8 mouse cellular contexts compared by ENCODE assay signal in the genomic region with DNA sequence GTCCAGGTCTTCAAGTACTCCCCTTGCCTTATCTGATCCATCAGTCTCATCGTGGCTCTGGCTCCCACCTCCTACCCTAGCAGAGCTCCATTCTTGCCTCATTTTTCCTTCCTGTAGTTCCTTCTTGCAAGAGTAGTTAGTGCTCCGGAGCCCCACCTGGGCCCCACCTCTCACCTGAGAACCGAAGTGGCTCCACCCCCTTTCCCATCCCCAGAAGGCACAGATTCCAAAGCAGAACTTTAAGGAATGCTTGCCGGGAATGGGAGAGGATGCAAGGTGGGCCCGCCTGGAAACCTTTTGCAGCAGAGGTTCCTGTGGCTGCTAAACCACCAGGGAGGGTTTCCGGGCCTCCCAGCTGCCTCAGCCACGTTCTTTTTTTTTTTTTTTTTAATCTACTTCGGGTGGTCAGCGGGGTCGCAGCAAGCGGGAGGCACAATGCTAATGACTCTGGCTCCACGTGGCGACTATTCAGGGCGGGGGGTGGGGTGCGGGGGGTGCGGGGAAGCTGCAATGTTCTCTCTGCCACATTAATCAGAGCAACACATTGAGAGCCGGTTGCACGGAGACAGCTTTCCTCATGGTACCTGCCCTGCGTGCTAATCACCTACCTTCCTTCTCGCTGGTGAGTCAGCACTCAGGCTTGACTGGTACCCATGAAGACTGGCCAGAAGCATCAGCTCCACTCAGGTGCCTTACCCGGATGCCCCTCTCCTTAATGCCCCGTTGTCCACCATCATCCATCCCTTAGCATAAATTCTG. TPM values are rescaled to one million over a fixed set of nuclear protein-coding genes. Genes with fewer than 3 reads are reported as not detected.
DNase-seq lines count a peak whose midpoint lies in the region; ATAC-seq and TF ChIP-seq lines count a peak whose summit lies in the region.
"Had no signal": no experiment of that assay in that cellular context is flagged by ENCODE, and none has a peak within 500 bp of the region (broad histone marks: within the 10 kb centered on the region; RNA-seq: fewer than 3 reads in every experiment).

No protein-coding gene starts in this region.

- no peaks in the 10 kb centered on the region for H3K36me3 ChIP-seq in lung, embryonic 14.5 days (ENCODE audit: insufficient read depth)
- no peaks in the 10 kb centered on the region for H3K36me3 ChIP-seq in forebrain, embryonic 10.5 days (replicated peaks)
- H3K36me3 ChIP-seq in limb, embryonic 10.5 days = no peaks in the 10 kb centered on the region
- H3K36me3 ChIP-seq in stomach, embryonic 15.5 days = no peaks in the 10 kb centered on the region
- H3K36me3 ChIP-seq: liver, embryonic 15.5 days had no signal

- 6% methylated on average over 22 of the region's 22 CpGs for WGBS in lung, embryonic 14.5 days
- WGBS in forebrain, embryonic 10.5 days = 8% methylated on average over 22 of the region's 22 CpGs
- WGBS in limb, embryonic 10.5 days = 6% methylated on average over 22 of the region's 22 CpGs
- WGBS in stomach, embryonic 15.5 days = 4% methylated on average over 22 of the region's 22 CpGs

- 0 out of 2 replicates have a peak, but pooled peaks have one; percentile 21 for ATAC-seq in lung, embryonic 14.5 days (ENCODE audit: insufficient read depth)
- ATAC-seq in stomach, embryonic 15.5 days (ENCODE audit: insufficient read depth, low FRiP score, low read depth) = no peak

- H3K4me1 ChIP-seq in lung, embryonic 14.5 days (ENCODE audit: insufficient read depth) = peaks cover 18% of the 10 kb centered on the region
- peaks cover 52% of the 10 kb centered on the region for H3K4me1 ChIP-seq in forebrain, embryonic 10.5 days
- peaks cover 55% of the 10 kb centered on the region for H3K4me1 ChIP-seq in limb, embryonic 10.5 days
- peaks cover 24% of the 10 kb centered on the region for H3K4me1 ChIP-seq in stomach, embryonic 15.5 days

- no peak overlapping the region; the same call in 1 of the 2 replicates for H3K4me3 ChIP-seq in lung, embryonic 14.5 days (ENCODE audit: low read depth, low read length)
- peak overlapping the region; percentile 18; the same call in 1 of the 2 replicates for H3K4me3 ChIP-seq in forebrain, embryonic 10.5 days
- H3K4me3 ChIP-seq in limb, embryonic 10.5 days = peak overlapping the region; percentile 34
- no peak overlapping the region for H3K4me3 ChIP-seq in stomach, embryonic 15.5 days (replicated peaks)
- H3K4me3 ChIP-seq: liver, embryonic 15.5 days had no signal

- peak; percentile 40 for DNase-seq in lung, embryonic 14.5 days
- no peak for DNase-seq in lung, postnatal 25 days (ENCODE audit: low spot score)
- no peak for DNase-seq in forebrain, embryonic 10.5 days (ENCODE audit: extremely low spot score, low spot score)
- DNase-seq in limb, embryonic 10.5 days (ENCODE audit: low spot score) = peak; percentile 53
- no peak for DNase-seq in thymus, postnatal 25 days
- DNase-seq in right cerebral cortex, postnatal 36 days (ENCODE audit: low spot score in 2 of 2) = no peak

- H3K27me3 ChIP-seq in lung, embryonic 14.5 days (ENCODE audit: insufficient read depth, low read length) = no peaks in the 10 kb centered on the region
- peaks cover 63% of the 10 kb centered on the region for H3K27me3 ChIP-seq in forebrain, embryonic 10.5 days (ENCODE audit: poor library complexity, severe bottlenecking)
- H3K27me3 ChIP-seq in limb, embryonic 10.5 days (ENCODE audit: low read depth, poor library complexity, severe bottlenecking) = peaks cover 69% of the 10 kb centered on the region
- no peaks in the 10 kb centered on the region for H3K27me3 ChIP-seq in stomach, embryonic 15.5 days (replicated peaks)

- no peaks in the 10 kb centered on the region for H3K9me3 ChIP-seq in lung, embryonic 14.5 days (ENCODE audit: low read depth, low read length)
- H3K9me3 ChIP-seq in forebrain, embryonic 10.5 days = no peaks in the 10 kb centered on the region
- H3K9me3 ChIP-seq in limb, embryonic 10.5 days (replicated peaks) = no peaks in the 10 kb centered on the region
- no peaks in the 10 kb centered on the region for H3K9me3 ChIP-seq in stomach, embryonic 15.5 days
- H3K9me3 ChIP-seq: liver, embryonic 15.5 days had no signal

- H3K9ac ChIP-seq in lung, embryonic 14.5 days = peak overlapping the region; percentile 9; the same call in 1 of the 2 replicates
- no peak overlapping the region for H3K9ac ChIP-seq in stomach, embryonic 15.5 days
- H3K9ac ChIP-seq: liver, embryonic 15.5 days had no signal

- peak overlapping the region; percentile 46; the same call in 1 of the 2 replicates for H3K4me2 ChIP-seq in lung, embryonic 14.5 days
- peak overlapping the region; percentile 23; the same call in 1 of the 2 replicates for H3K4me2 ChIP-seq in stomach, embryonic 15.5 days
- H3K4me2 ChIP-seq: liver, embryonic 15.5 days had no signal

- 0 out of 2 replicates have a peak overlapping the region, but pooled peaks have one; percentile 1 for H3K27ac ChIP-seq in lung, embryonic 14.5 days (ENCODE audit: low read depth)
- peak overlapping the region; percentile 73 for H3K27ac ChIP-seq in forebrain, embryonic 10.5 days
- H3K27ac ChIP-seq in limb, embryonic 10.5 days = peak overlapping the region; percentile 63
- H3K27ac ChIP-seq in stomach, embryonic 15.5 days = peak overlapping the region; percentile 44
- H3K27ac ChIP-seq: liver, embryonic 15.5 days had no signal

- TF ChIP-seq CTCF in lung, embryonic 14.5 days (IDR thresholded peaks at IDR 0.05; ENCODE audit: low read depth) = no peak

RNA-seq across cellular contexts. Expression of a gene that starts 27.9 kb away (rescaled TPM):
- polyA plus RNA-seq in lung, embryonic 14.5 days (2014; fragmentation: Nextera tagmentation; extraction: Ambion mirVana) = 44.6 and 44.8 TPM in 2 replicates
- polyA plus RNA-seq in forebrain, embryonic 10.5 days (2016; fragmentation: Nextera tagmentation; extraction: Ambion mirVana) = 20.5 and 22.6 TPM in 2 replicates
- 11.9 and 22.6 TPM in 2 replicates for polyA plus RNA-seq in limb, embryonic 10.5 days (2016; fragmentation: Nextera tagmentation; extraction: Ambion mirVana)
- 28.4 and 29.3 TPM in 2 replicates for polyA plus RNA-seq in stomach, embryonic 15.5 days (2015; fragmentation: Nextera tagmentation; extraction: Ambion mirVana)

RNA-seq across cellular contexts. Expression of a gene that starts 34.3 kb away (rescaled TPM):
- 22.4 and 24.3 TPM in 2 replicates for polyA plus RNA-seq in lung, embryonic 14.5 days (2014; fragmentation: Nextera tagmentation; extraction: Ambion mirVana)
- polyA plus RNA-seq in forebrain, embryonic 10.5 days (2016; fragmentation: Nextera tagmentation; extraction: Ambion mirVana) = 39.1 and 40.4 TPM in 2 replicates
- polyA plus RNA-seq in limb, embryonic 10.5 days (2016; fragmentation: Nextera tagmentation; extraction: Ambion mirVana) = 31.8 and 37.7 TPM in 2 replicates
- 15.4 and 15.7 TPM in 2 replicates for polyA plus RNA-seq in stomach, embryonic 15.5 days (2015; fragmentation: Nextera tagmentation; extraction: Ambion mirVana)

Comparison
In these comparisons a context has a peak if more than half of its experiments do, and no peak if none do; other contexts are left out.
1. DNase-seq: peak in lung, embryonic 14.5 days (single experiment) and limb, embryonic 10.5 days (single experiment); none in lung, postnatal 25 days (single experiment), forebrain, embryonic 10.5 days (single experiment), thymus, postnatal 25 days (single experiment) and right cerebral cortex, postnatal 36 days (0 of 2).
2. H3K27ac ChIP-seq: peak in every context shown above with its lines; median percentile 73 in forebrain, embryonic 10.5 days; 63 in limb, embryonic 10.5 days; 44 in stomach, embryonic 15.5 days; 1 in lung, embryonic 14.5 days.
3. H3K4me3 ChIP-seq: peak in forebrain, embryonic 10.5 days (single experiment) and limb, embryonic 10.5 days (single experiment); none in lung, embryonic 14.5 days (single experiment) and stomach, embryonic 15.5 days (single experiment).